In the genomic region with DNA sequence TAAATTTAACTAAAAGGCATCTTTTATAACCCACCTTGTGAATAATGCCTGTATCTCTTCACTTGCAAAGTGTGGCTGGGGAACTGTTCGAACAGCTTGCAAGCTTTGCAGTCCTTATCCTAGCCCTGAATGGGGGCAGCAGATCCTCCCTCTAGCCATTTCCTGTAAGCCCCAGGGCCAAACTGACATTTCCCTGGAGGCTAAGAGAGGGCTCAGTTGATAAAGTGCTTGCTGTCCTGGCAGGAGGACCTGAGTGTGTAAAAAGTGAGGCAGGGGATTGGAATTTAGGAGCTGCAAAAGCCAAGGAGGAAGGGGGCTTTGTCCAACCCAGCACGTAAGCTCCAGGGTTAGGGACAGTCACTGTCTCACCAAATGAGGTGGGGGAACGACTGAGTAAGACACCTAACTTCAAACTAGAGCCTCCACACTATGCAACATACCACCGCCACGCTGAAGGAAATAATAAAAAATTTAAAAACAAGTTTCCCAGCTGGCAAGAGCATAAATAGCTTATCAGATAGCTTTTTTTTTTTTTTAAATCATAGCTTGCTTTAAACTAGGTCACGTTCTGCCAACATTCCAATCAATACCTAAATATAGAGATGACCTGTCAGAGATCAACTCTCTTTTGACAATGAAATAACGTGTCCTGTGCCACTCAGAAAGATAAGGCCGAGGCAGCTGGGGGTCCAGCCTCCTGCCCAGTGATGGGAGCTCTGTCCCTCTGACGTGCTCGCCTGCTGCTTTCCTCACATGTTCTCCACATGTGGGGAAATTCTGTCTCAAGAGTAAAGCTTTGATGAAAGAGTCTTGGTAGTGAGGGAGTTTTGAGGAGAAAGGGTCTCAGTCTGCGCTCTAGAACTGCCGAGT, we compare ENCODE assay signal across 8 mouse cellular contexts.
DNase-seq lines count a peak whose midpoint lies in the region; ATAC-seq and TF ChIP-seq lines count a peak whose summit lies in the region.

No protein-coding gene starts in this region.

- no peak for ATAC-seq in midbrain, postnatal 0 days (ENCODE audit: low FRiP score)
- no peak for ATAC-seq in heart, embryonic 13.5 days (ENCODE audit: extremely low read depth, insufficient number of reproducible peaks, low FRiP score, low TSS enrichment)
- no peak for ATAC-seq in liver, embryonic 13.5 days (ENCODE audit: low read depth)

- H3K4me2 ChIP-seq in midbrain, postnatal 0 days (ENCODE audit: low read depth, low read length, poor library complexity, severe bottlenecking), result no peak overlapping the region
- H3K4me2 ChIP-seq in heart, embryonic 13.5 days, result peak overlapping the region; percentile 76
- no peak overlapping the region for H3K4me2 ChIP-seq in liver, embryonic 13.5 days

- TF ChIP-seq CTCF in midbrain, postnatal 0 days (IDR thresholded peaks at IDR 0.05), result no peak
- no peak for TF ChIP-seq CTCF in cerebellum, adult 2 months (IDR thresholded peaks at IDR 0.05; ENCODE audit: borderline replicate concordance, insufficient read depth, low read depth, low read length)

- WGBS in midbrain, embryonic 10.5 days, result 65% methylated on average over 12 of the region's 12 CpGs
- 55% methylated on average over 12 of the region's 12 CpGs for WGBS in midbrain, postnatal 0 days
- 26% methylated on average over 12 of the region's 12 CpGs for WGBS in heart, embryonic 13.5 days
- WGBS in liver, embryonic 13.5 days (ENCODE audit: insufficient replicate concordance), result 36% methylated on average over 12 of the region's 12 CpGs
- WGBS in cerebellum, adult 2 months, result 87% methylated on average over 12 of the region's 12 CpGs

- H3K9me3 ChIP-seq in midbrain, embryonic 10.5 days (replicated peaks), result no peaks in the 10 kb centered on the region
- H3K9me3 ChIP-seq in midbrain, postnatal 0 days (ENCODE audit: low read length), result no peaks in the 10 kb centered on the region
- H3K9me3 ChIP-seq in heart, embryonic 13.5 days, result no peaks in the 10 kb centered on the region
- no peaks in the 10 kb centered on the region for H3K9me3 ChIP-seq in liver, embryonic 13.5 days (replicated peaks)

- DNase-seq in adrenal gland, postnatal 10 days, result peak; percentile 59
- DNase-seq in adrenal gland, adult 8-10 months, result no peak
- DNase-seq in midbrain, embryonic 10.5 days (ENCODE audit: low spot score), result no peak
- no peak for DNase-seq in midbrain, postnatal 0 days (ENCODE audit: low spot score)
- DNase-seq in liver, embryonic 13.5 days, result no peak
- DNase-seq in cerebellum, adult 2 months, result no peak
- DNase-seq in gastrocnemius, adult 8-10 months (ENCODE audit: low spot score in 2 of 2), result no peak

- peak overlapping the region; percentile 71 for H3K27ac ChIP-seq in midbrain, embryonic 10.5 days (replicated peaks)
- no peak overlapping the region; the same call in 1 of the 2 replicates for H3K27ac ChIP-seq in midbrain, postnatal 0 days (ENCODE audit: low read depth, low read length)
- H3K27ac ChIP-seq in heart, embryonic 13.5 days (replicated peaks), result peak overlapping the region; percentile 91
- peak overlapping the region; percentile 45; the same call in 1 of the 2 replicates for H3K27ac ChIP-seq in liver, embryonic 13.5 days
- no peak overlapping the region for H3K27ac ChIP-seq in cerebellum, adult 2 months (ENCODE audit: insufficient read depth, low read length)

- no peaks in the 10 kb centered on the region for H3K36me3 ChIP-seq in midbrain, embryonic 10.5 days
- no peaks in the 10 kb centered on the region for H3K36me3 ChIP-seq in midbrain, postnatal 0 days (ENCODE audit: insufficient read depth, low read length)
- H3K36me3 ChIP-seq in heart, embryonic 13.5 days, result no peaks in the 10 kb centered on the region
- no peaks in the 10 kb centered on the region for H3K36me3 ChIP-seq in liver, embryonic 13.5 days

- no peak for TF ChIP-seq POLR2A in cerebellum, adult 2 months (IDR thresholded peaks at IDR 0.05; ENCODE audit: borderline replicate concordance, insufficient read depth, low read length)

- H3K4me3 ChIP-seq in midbrain, embryonic 10.5 days, result no peak overlapping the region
- H3K4me3 ChIP-seq in midbrain, postnatal 0 days (ENCODE audit: low read depth, low read length), result no peak overlapping the region
- no peak overlapping the region for H3K4me3 ChIP-seq in heart, embryonic 13.5 days
- no peak overlapping the region for H3K4me3 ChIP-seq in liver, embryonic 13.5 days (replicated peaks)
- no peak overlapping the region for H3K4me3 ChIP-seq in cerebellum, adult 2 months (replicated peaks; ENCODE audit: insufficient read depth, low read depth, low read length)

- peaks cover 22% of the 10 kb centered on the region for H3K27me3 ChIP-seq in midbrain, embryonic 10.5 days (ENCODE audit: low read depth, poor library complexity, severe bottlenecking)
- H3K27me3 ChIP-seq in midbrain, postnatal 0 days (ENCODE audit: insufficient read depth, low read length), result no peaks in the 10 kb centered on the region; the same call in 1 of the 2 replicates
- no peaks in the 10 kb centered on the region for H3K27me3 ChIP-seq in heart, embryonic 13.5 days (replicated peaks)
- H3K27me3 ChIP-seq in liver, embryonic 13.5 days, result 0 out of 2 replicates have a peak, but pooled peaks cover 4% of the 10 kb centered on the region
- H3K27me3 ChIP-seq in cerebellum, adult 2 months (ENCODE audit: control insufficient read depth, insufficient read depth, low read length), result no peaks in the 10 kb centered on the region

- peaks cover 73% of the 10 kb centered on the region for H3K4me1 ChIP-seq in midbrain, embryonic 10.5 days
- peaks cover 9% of the 10 kb centered on the region for H3K4me1 ChIP-seq in midbrain, postnatal 0 days (ENCODE audit: insufficient read depth, low read length)
- peaks cover 71% of the 10 kb centered on the region for H3K4me1 ChIP-seq in heart, embryonic 13.5 days
- H3K4me1 ChIP-seq in liver, embryonic 13.5 days (replicated peaks), result peaks cover 55% of the 10 kb centered on the region
- H3K4me1 ChIP-seq in cerebellum, adult 2 months (ENCODE audit: control insufficient read depth, insufficient read depth, low read length), result peaks cover 10% of the 10 kb centered on the region; the same call in 1 of the 2 replicates

- no peak overlapping the region for H3K9ac ChIP-seq in midbrain, postnatal 0 days (replicated peaks; ENCODE audit: low read length, poor library complexity, severe bottlenecking)
- peak overlapping the region; percentile 86; the same call in 1 of the 2 replicates for H3K9ac ChIP-seq in heart, embryonic 13.5 days
- H3K9ac ChIP-seq in liver, embryonic 13.5 days, result no peak overlapping the region

Comparison
In these comparisons a context has a peak if more than half of its experiments do, and no peak if none do; other contexts are left out.
1. H3K27ac ChIP-seq: peak in midbrain, embryonic 10.5 days (single experiment), heart, embryonic 13.5 days (single experiment) and liver, embryonic 13.5 days (single experiment); none in midbrain, postnatal 0 days (single experiment) and cerebellum, adult 2 months (single experiment).